Mouse (Mus musculus): ENCODE measurements around the gene Nab1. TPM values are rescaled to one million over a fixed set of nuclear protein-coding genes. Genes with fewer than 3 reads are reported as not detected.

Nab1 gene
- polyA plus RNA-seq, 1 experiment = 10.0 TPM

DNA sequence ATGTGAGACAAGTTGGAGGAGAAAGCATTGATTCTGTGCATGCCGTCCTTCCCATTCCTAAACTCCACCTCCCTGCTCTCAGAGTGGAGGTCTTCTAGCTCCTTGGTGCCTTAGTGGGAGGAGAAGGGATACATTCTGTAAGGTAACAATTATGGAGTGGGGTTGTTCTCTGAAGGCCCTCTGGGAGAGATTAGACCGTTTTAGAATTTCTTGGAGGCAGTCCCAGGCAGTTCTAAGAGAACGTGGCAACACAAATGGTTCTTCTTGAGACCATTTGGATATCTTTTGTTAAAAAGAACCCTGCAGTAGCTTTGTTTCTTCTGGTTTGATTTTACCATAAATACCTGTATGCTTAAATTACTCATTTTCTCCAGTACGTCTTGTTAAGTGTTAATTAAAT lies 1.8 kb upstream of the Nab1 start:
- no peak overlapping the region for H3K27ac ChIP-seq (ENCODE audit: insufficient read depth, low read depth, low read length)
- H3K4me3 ChIP-seq (ENCODE audit: insufficient read depth, low read depth, low read length) = no peak overlapping the region
- no peaks in the 10 kb centered on the region for H3K36me3 ChIP-seq (ENCODE audit: control insufficient read depth, insufficient read depth, low read length)
- H3K27me3 ChIP-seq (replicated peaks; ENCODE audit: control insufficient read depth, insufficient read depth, low read length) = no peaks in the 10 kb centered on the region
- WGBS = 55% methylated on average over 4 of the region's 4 CpGs
- DNase-seq = no peak
- peaks cover 3% of the 10 kb centered on the region; the same call in 1 of the 2 replicates for H3K4me1 ChIP-seq (ENCODE audit: control insufficient read depth, insufficient read depth, low read length)
- TF ChIP-seq POLR2A (IDR thresholded peaks at IDR 0.05; ENCODE audit: low read depth, low read length) = no peak
- no peak for TF ChIP-seq CTCF (conservative IDR thresholded peaks at IDR 0.05; ENCODE audit: insufficient read depth, insufficient read length, low read depth, low read length)

DNA sequence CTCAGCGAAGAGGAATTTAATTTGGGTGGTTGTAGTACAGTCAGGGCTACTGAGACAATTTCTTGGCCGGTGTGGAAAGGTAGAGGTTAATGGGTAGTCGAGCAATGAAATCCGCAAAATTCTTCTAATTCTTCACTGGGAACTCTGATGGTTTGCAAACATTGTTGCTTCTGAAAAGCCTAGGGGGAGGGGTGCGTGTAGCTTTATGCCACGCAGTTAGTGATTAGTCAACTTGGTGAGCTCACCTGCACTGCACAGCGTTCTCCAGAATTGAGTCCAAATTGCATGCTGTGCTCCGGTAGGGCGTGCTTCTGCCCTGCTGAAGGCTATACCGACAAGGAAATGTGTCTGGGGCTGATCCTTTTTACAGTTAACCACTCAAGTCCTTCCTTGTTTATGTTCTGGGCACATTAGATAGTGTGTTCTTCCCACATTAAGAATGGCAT lies 1.2 kb upstream of the Nab1 start:
- WGBS = 22% methylated on average over 10 of the region's 10 CpGs
- TF ChIP-seq POLR2A (IDR thresholded peaks at IDR 0.05; ENCODE audit: low read depth, low read length) = no peak
- TF ChIP-seq CTCF (conservative IDR thresholded peaks at IDR 0.05; ENCODE audit: insufficient read depth, insufficient read length, low read depth, low read length) = no peak
- peaks cover 7% of the 10 kb centered on the region; the same call in 1 of the 2 replicates for H3K4me1 ChIP-seq (ENCODE audit: control insufficient read depth, insufficient read depth, low read length)
- peak overlapping the region; percentile 35; the same call in 1 of the 2 replicates for H3K27ac ChIP-seq (ENCODE audit: insufficient read depth, low read depth, low read length)
- DNase-seq = peak; percentile 90
- no peaks in the 10 kb centered on the region for H3K36me3 ChIP-seq (ENCODE audit: control insufficient read depth, insufficient read depth, low read length)
- no peak overlapping the region for H3K4me3 ChIP-seq (ENCODE audit: insufficient read depth, low read depth, low read length)
- H3K27me3 ChIP-seq (replicated peaks; ENCODE audit: control insufficient read depth, insufficient read depth, low read length) = no peaks in the 10 kb centered on the region

DNA sequence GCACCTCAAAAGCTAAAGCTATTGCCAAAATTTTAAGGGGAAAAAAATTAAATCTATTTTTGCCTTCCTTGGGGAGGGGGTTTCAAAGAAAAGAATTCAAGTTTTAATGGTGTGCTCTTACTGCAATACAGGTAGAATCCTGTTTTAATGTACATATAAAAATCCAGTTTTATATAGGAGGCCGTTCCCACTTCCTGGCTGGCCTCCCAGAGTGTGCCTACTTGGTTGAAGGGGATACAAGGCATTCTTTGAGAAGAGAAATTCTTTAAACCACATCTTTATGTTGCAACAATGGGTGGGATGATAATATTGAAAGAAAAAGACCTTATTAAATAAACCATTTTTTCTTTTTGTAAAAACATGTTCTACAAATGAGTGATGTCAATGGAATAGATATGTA lies 611 bp upstream of the Nab1 start:
- Histone ChIP-seq H3K27ac (ENCODE audit: insufficient read depth, low read depth, low read length) (no peak overlapping the region), H3K4me3 (ENCODE audit: insufficient read depth, low read depth, low read length) (no peak overlapping the region), H3K4me1 (ENCODE audit: control insufficient read depth, insufficient read depth, low read length) (peaks cover 8% of the 10 kb centered on the region; the same call in 1 of the 2 replicates), H3K27me3 (replicated peaks; ENCODE audit: control insufficient read depth, insufficient read depth, low read length) (no peaks in the 10 kb centered on the region), H3K36me3 (ENCODE audit: control insufficient read depth, insufficient read depth, low read length) (no peaks in the 10 kb centered on the region)
- WGBS = 30% methylated on average over 1 of the region's 1 CpGs
- no peak for TF ChIP-seq POLR2A (IDR thresholded peaks at IDR 0.05; ENCODE audit: low read depth, low read length)
- no peak for TF ChIP-seq CTCF (conservative IDR thresholded peaks at IDR 0.05; ENCODE audit: insufficient read depth, insufficient read length, low read depth, low read length)
- DNase-seq = no peak

DNA sequence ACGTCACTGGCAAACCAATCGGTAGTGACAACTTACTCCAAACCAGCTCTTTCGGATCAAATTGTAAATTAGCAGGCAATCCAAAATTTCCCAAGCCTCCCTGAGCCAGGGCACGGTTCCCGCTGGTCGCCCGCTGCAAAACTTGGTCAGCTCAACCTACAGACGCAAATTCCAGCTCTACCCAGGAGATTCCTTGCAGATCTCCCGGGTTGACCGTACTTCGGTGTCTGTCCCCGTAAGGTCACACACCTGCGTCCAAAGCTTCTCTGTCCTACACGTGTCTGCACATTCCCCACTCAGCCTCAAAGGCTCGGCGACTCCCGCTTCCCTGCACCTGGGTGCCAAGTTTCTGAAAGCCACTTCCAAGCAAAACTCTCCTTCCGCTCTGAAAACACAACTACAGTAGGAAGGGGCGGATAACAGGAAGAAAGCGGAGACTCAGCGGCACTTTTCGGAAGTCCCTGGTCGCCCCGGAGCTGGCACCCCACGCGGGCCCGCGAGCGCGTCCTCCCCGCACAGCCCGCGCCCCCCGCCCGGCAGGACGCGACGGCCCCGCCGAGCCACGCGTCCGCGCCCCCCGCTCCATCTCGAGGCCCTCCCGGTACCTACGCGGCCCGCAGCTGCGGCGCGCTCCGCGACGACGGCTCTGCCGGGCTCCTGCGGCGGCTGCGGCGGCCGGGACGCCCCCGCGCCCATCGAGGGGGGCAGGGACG lies 722 bp downstream of the Nab1 start:
- WGBS = 1% methylated on average over 68 of the region's 68 CpGs
- peaks cover 10% of the 10 kb centered on the region; the same call in 1 of the 2 replicates for H3K4me1 ChIP-seq (ENCODE audit: control insufficient read depth, insufficient read depth, low read length)

DNA sequence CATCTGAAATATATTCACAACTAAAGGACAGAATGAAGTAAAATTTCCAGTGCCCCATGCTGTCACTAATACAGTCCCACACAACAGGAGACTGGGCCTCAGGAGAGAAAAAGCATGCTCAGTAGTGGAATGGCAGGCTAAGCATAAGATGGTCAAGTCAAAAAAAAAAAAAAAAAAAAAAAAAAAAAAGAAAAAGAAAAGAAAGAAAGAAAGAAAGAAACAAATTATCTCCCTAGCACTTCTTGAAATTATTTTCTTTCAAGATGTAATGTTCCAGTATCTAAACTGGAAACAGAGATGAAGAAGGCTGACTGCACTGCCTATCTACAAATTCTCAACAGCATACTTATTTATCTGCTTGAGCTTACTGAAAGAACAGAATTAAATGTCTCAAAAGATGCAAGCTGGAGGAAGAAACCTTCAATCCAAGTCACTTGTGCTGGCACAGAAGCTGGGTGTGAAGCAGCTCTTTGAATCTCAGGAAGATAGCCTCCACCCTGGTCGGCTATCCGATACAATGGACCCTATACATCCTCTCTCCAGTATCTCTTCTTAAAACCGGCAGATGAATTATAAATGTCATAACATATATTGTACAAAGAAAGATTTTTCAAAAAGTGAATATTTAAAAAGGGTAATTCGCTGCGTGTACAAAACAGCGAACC lies 1.6 kb downstream of the Nab1 start:
- 10% methylated on average over 6 of the region's 6 CpGs for WGBS
- Histone ChIP-seq H3K27me3 (replicated peaks; ENCODE audit: control insufficient read depth, insufficient read depth, low read length) (no peaks in the 10 kb centered on the region), H3K4me3 (ENCODE audit: insufficient read depth, low read depth, low read length) (no peak overlapping the region), H3K36me3 (ENCODE audit: control insufficient read depth, insufficient read depth, low read length) (no peaks in the 10 kb centered on the region), H3K27ac (ENCODE audit: insufficient read depth, low read depth, low read length) (no peak overlapping the region), H3K4me1 (ENCODE audit: control insufficient read depth, insufficient read depth, low read length) (peaks cover 10% of the 10 kb centered on the region; the same call in 1 of the 2 replicates)
- no peak for DNase-seq
- no peak for TF ChIP-seq CTCF (conservative IDR thresholded peaks at IDR 0.05; ENCODE audit: insufficient read depth, insufficient read length, low read depth, low read length)
- no peak for TF ChIP-seq POLR2A (IDR thresholded peaks at IDR 0.05; ENCODE audit: low read depth, low read length)

More for the DNA sequence above, 722 bp downstream of the Nab1 start:
- DNase-seq = peak; percentile 68
- H3K36me3 ChIP-seq (ENCODE audit: control insufficient read depth, insufficient read depth, low read length) = no peaks in the 10 kb centered on the region
- no peaks in the 10 kb centered on the region for H3K27me3 ChIP-seq (replicated peaks; ENCODE audit: control insufficient read depth, insufficient read depth, low read length)
- H3K4me3 ChIP-seq (ENCODE audit: insufficient read depth, low read depth, low read length) = peak overlapping the region; percentile 74
- H3K27ac ChIP-seq (ENCODE audit: insufficient read depth, low read depth, low read length) = peak overlapping the region; percentile 36
- TF ChIP-seq CTCF (conservative IDR thresholded peaks at IDR 0.05; ENCODE audit: insufficient read depth, insufficient read length, low read depth, low read length) (no peak), POLR2A (IDR thresholded peaks at IDR 0.05; ENCODE audit: low read depth, low read length) (no peak)

DNA sequence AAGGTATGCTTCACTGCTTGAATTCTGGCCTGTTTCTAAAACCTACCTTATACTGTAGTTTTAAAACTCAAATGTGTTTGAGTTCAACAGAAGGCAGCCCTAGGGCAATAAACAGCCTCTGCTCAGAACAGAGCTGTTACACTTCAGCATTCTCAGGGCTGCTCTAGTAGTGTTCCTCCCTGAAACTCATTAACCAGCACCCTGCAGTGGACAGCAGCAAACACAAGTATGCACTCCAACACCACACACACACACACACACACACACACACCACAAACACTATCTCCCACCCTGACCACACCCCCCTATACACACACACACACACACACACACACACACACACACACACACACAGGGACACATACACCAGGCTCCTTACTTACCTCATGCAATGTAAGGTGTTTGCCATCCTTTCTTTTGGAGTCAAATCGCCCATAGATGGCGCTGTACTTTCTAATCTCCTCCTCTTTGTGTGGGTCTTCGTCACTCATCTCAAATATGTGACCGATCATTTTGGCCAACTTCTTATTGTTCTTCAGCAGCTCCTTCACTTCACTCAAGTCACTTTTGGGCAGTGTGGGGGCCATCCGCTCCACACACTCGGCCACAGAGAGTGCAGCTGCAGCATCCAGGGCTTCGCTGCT lies 10.8 kb downstream of the Nab1 start:
- Histone ChIP-seq H3K4me1 (ENCODE audit: control insufficient read depth, insufficient read depth, low read length) (0 out of 2 replicates have a peak, but pooled peaks cover 2% of the 10 kb centered on the region), H3K36me3 (ENCODE audit: control insufficient read depth, insufficient read depth, low read length) (no peaks in the 10 kb centered on the region; the same call in none of the 2 replicates), H3K27ac (ENCODE audit: insufficient read depth, low read depth, low read length) (no peak overlapping the region), H3K27me3 (replicated peaks; ENCODE audit: control insufficient read depth, insufficient read depth, low read length) (no peaks in the 10 kb centered on the region), H3K4me3 (ENCODE audit: insufficient read depth, low read depth, low read length) (no peak overlapping the region)
- TF ChIP-seq CTCF (conservative IDR thresholded peaks at IDR 0.05; ENCODE audit: insufficient read depth, insufficient read length, low read depth, low read length) (no peak), POLR2A (IDR thresholded peaks at IDR 0.05; ENCODE audit: low read depth, low read length) (no peak)
- DNase-seq = peak; percentile 50
- WGBS = 75% methylated on average over 7 of the region's 7 CpGs

Measured in kidney, adult 2 months (tissue).